Mouse (Mus musculus): ENCODE measurements at regions not wholly inside any gene's neighbourhood (a gene's known extent, or its start where the extent isn't known, plus 50 kb on each side); places are given as distances from the start of the nearest gene placed in this dataset.
"Not testable (repeated sequence)": the region's sequence is repeated elsewhere in the genome, so short reads cannot be mapped to it uniquely, and the experiment has no call there.

- DNase-seq (ENCODE audit: low read depth, low spot score) = no peak
These were observed 52.4 kb downstream of the Gm13691 start for GRCm38 (mm10) chr2:84042793-84043192.

DNA sequence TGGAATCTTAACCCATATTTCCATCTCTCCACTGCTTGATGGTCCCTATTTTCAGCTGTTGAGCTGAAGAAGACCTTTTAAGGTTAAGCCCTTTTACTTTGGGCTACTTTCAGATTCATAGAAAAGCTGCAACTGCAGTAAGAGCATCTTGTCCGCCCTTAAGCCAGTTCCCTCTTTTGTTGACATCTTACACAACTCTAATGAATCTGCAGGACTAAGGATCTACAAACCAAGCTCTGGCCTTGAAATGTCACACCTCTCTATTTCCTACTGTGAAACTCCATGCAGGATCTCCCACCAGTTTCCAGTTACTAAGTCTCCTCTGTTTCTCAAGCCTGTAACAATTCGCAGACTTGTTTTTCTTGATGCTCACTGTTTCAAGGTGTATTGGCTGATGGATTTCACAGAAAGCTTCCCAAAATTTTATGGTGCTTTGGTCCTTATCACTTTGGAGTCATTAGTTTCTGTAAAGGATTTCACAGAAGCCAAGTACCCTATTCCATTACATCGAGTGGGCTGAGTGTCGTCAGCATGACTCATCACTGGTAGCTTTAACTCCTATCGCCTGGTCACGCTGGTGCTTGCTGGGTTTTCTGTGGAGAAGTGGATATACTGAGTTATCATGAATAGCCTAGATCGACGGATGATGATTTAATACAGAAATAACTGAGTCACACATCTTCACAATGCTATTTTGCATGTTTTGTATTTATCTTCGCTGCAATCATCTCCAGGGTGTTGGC, 58.2 kb downstream of the Gm13691 start:
- DNase-seq (ENCODE audit: low read depth, low spot score) = no peak

DNA sequence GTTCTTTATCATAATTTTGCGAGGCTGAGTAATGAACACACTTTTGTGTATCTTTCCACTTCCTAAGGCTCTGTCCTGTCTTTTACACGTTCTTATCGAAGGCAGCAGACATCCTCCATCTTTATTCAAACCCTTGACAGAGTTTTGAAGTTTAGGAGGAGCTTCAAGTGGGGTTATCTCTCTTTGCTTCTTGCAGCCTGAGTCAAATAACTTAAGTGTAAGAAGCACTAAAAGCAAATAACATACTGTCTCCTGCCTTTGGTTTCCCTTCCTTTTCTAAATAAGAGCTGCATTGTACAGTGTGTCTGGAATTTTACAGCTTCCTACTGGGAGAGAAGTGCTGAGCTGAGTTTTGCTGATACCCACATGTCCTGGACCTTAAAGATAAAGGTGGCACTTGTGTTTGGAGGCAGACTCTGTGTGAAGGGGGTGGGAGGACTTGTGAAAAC, 61.6 kb downstream of the Gm13691 start:
- no peak for DNase-seq (ENCODE audit: low read depth, low spot score)

GRCm38 (mm10) chr2:84059246-84059645, 68.9 kb downstream of the Gm13691 start:
- peak; percentile 17 for DNase-seq (ENCODE audit: low read depth, low spot score)

DNA sequence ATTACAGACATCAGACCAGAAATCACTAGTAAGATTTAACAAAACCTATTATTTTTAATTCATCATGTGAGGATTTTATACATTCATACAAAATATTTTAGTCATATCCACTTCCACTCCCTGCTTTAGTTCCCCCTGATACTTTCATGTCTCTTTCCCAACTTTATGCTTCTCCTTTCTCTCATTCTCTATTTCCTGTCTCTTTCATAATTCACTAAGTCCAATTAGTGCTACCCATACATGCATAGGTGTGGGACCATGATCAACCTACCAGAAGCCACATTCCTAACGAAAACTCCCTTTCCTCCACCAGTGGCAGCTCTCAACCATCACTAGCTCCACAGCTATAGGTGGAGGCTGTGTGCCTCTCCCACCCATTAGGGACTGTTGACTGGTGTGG, 70.9 kb downstream of the Gm13691 start:
- DNase-seq (ENCODE audit: low read depth, low spot score) = no peak

GRCm38 (mm10) chr2:84064371-84064770, 74.0 kb downstream of the Gm13691 start:
- no peak for DNase-seq (ENCODE audit: low read depth, low spot score)

GRCm38 (mm10) chr2:84065061-84065460, 74.7 kb downstream of the Gm13691 start:
- DNase-seq (ENCODE audit: low read depth, low spot score) = no peak

DNA sequence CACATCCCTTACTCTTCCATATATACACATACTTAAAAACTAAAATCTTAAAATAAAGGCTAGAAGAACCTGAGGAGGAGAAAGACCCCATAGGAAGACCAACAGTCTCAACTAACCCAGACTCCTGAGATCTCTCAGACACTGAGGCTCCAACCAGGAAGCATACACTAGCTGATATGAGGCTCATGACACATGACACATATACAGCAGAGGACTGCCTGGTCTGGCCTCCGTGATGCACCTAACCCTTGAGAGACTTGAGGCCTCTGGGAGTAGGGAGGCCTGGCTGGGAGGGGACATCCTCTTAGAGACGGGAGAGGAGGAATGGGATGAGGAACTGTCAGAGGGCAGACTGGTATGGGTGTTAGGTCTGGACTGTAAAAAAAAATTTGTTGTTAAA, 75.4 kb downstream of the Gm13691 start:
- no peak for DNase-seq (ENCODE audit: low read depth, low spot score)

GRCm38 (mm10) chr2:84066151-84066693, 75.9 kb downstream of the Gm13691 start:
- DNase-seq (ENCODE audit: low read depth, low spot score) = no peak

DNA sequence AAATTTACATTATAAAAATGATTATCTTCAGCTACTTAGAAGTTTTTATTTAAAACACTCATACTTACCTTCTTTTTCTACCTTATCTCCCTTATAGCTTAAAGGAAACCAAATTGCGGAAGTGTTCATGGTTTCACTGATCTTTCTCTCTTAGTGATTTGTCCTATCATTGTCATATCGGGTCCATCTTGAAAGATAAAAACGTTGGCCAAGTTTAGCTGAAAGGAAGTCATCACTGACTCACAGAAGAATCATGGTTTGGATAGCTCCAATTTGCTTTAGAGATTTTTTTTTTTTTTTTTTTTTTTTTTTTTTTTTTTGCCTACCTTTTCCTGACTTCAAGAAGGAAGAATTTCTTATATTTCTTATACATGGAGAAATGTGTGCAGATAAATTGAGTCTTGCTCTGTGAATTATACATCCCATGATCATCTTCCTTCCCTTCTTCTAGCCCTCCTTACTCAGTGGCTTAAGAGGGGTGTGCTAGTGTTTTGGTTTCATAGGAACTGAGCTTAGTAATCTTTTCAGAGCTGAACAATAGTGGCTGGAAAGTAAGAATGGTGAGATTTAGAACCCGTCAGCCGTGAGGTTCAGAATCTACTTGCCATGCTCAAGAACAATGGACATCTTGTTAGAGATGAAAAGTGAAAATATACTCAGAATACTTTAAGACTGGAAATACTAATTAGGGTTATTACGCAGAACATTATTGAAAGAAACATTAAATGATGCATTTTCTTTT, 76.6 kb downstream of the Gm13691 start:
- DNase-seq (ENCODE audit: low read depth, low spot score) = no peak

DNA sequence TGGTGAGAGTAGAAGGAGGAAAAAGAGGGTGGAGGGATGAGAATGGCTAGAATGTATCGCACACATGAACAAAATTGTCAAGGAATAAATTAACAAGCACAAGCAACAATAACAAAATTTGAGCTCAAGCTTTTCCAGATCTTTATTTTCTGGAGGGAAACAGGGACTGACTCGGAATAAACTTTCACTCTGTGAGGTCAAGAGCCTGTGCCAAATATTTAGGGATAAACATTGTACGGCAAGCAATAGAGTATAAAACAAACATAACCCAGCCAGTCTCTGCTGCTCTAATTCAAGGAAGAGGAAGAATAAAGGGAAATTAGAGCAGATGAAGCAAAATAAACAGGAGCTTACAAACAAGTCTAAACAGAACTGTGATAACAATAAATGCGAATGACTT, 78.3 kb downstream of the Gm13691 start:
- DNase-seq (ENCODE audit: low read depth, low spot score) = no peak

- DNase-seq (ENCODE audit: low read depth, low spot score) = not testable (repeated sequence)
These were observed 79.1 kb downstream of the Gm13691 start for GRCm38 (mm10) chr2:84069411-84069810.

DNA sequence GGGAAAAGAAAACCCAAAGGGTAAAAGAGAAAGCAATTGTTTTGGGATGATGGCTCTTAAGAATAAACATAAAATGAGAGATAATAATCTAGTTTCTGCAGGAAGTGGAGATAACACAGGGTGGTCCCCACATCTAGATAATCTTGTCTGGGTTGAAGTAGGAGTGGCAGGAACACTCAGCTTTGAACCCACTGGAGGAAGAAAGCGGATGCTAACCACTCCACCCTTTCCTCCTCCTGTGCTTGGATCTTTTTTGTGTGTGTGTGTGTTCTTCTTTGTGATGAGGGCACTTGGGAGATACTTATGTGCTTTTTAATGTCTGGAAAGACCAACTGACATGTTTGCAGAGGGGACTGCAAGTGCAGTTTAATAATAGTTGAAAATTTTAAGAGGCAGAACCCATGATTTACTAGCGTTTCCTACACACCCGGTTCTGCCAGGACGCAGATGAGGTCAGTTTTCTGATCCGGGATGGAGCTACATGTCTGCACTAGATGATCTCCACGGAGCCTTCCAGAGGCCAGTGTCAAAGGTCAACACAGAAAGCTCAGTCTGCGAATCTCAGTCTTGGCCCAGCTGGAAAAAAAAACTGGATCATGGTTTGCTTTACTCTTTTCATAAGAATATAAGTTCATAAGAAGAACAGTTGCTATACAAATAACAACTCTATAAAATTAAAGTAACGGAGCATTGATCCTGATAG, 82.7 kb downstream of the Gm13691 start:
- no peak for DNase-seq (ENCODE audit: low read depth, low spot score)

DNA sequence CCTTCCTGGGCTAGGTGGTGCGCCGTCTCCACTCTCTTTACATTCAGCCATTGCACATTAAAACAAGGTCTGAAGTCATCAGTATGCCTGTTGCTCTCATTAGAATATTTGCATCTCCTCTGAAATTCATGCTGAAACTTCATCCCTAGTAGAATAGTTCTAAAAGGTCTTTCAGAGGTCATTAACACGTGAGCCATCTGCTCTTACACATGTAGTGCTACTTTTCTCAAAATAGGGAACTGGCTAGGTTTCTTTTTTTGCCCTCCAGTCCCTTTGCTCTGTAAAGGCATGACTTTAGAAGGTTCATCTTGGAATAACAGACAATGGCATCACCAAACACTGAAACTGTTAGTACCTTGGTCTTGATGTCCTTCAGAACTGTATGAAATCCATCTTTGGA, 85.6 kb downstream of the Gm13691 start:
- DNase-seq (ENCODE audit: low read depth, low spot score) = no peak

- DNase-seq (ENCODE audit: low read depth, low spot score) = no peak
These were observed 88.9 kb downstream of the Gm13691 start for GRCm38 (mm10) chr2:84079284-84079683.

DNA sequence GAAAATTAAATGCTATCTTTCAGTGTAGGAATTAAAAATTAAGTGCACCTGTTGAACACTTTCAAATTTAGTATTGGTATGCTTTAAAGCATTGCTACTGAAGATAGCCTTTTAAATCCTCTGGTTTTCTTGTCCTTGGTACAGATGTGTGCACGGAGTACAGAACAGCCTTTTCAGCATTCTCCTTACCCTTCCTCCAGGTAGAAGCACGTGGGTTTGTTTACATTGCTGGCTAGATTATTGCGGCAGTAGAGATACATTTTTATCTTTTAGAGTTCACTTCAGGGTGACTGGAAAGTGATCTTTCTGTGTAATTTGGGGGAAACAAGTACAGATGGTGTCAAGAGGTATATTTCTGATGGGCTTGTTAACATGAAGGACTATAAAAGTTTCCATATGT, 89.9 kb downstream of the Gm13691 start:
- no peak for DNase-seq (ENCODE audit: low read depth, low spot score)

- DNase-seq (ENCODE audit: low read depth, low spot score) = no peak
These were observed 104.4 kb downstream of the Gm13691 start for GRCm38 (mm10) chr2:84094751-84095150.

GRCm38 (mm10) chr2:84098746-84099145, 108.4 kb downstream of the Gm13691 start:
- DNase-seq (ENCODE audit: low read depth, low spot score) = no peak

GRCm38 (mm10) chr2:84113562-84113961, 123.2 kb downstream of the Gm13691 start:
- no peak for DNase-seq (ENCODE audit: low read depth, low spot score)

GRCm38 (mm10) chr2:84119839-84120238, 129.5 kb downstream of the Gm13691 start:
- no peak for DNase-seq (ENCODE audit: low read depth, low spot score)

DNA sequence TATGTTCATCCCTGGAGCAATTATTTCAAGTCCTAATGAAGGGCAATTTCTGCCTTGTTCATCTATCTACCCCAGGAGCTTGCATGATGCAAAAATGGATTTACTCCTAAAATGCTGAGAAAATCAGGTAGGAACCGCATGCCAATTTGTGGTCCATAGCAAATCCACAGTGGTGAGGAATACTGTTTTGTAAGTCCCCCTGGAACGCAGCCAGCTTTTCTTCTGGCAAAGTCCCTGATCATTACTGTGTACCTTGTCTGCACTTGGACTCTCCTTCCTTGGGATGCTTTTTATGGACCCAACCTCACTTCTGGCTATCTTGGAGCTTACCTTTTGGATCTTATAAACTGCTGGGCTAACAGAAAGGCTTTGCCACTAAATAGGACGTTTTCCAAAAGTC, 137.2 kb downstream of the Gm13691 start:
- DNase-seq (ENCODE audit: low read depth, low spot score) = no peak

- DNase-seq (ENCODE audit: low read depth, low spot score) = peak; percentile 10
These were observed 171.4 kb downstream of the Gm13691 start for GRCm38 (mm10) chr2:84161742-84162141.

All from skeletal muscle tissue, adult 2 months (tissue).